Mouse (Mus musculus) adrenal gland, adult 18-20 months (tissue): ENCODE measurements around the gene Adh5. TPM values are rescaled to one million over a fixed set of nuclear protein-coding genes. Genes with fewer than 3 reads are reported as not detected.
"Not testable (repeated sequence)": the region's sequence is repeated elsewhere in the genome, so short reads cannot be mapped to it uniquely, and the experiment has no call there.

Experiments
- DNase-seq, 2 experiments: peaks; one replicate each; pipeline ENCODE4 v3.0.0; 2021 to 2022; ENCODE audit warnings: low spot score in 2 of 2
- total RNA-seq, 2 experiments: library from RNA; stranded (reverse); gene quantifications; 1 replicate in 1 of 2; 2 replicates in 1 of 2; pipeline ENCODE4 v1.2.3; 2021

The Adh5 gene
- total RNA-seq, 2 experiments from 2014 or later: 139 to 209 TPM

DNA sequence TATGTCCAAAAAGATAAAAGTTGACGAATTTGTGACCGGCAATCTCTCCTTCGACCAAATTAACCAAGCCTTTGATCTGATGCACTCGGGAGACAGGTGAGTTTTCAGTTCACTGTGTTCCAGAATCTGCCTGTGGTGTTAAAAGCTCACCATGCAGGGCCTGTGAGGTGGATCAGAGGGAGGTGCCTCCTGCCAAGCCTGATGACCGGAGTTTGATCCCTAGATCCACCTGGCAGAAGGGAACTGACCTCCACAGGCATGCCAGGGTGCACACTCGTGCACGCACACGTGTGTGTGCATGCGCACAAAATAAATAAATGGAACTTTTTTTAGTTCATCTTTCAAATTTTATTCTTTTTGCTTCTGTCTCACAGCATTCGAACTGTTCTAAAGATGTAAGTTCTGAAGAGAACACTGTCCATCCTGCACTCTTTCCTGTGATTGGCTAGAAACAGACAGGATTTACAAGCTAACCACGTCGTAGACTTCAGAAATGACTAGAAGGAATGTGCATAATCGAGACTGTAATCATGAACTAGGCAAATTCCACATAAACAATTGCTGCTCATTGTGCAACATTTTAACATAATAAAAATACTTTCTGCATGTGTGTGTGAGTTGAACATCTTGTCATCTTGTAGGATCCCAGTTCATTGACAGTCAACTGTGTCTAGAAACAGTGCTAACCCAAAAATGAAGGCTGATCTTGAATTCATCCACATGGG, 12.0 kb downstream of the Adh5 start:
- DNase-seq: no peak

DNA sequence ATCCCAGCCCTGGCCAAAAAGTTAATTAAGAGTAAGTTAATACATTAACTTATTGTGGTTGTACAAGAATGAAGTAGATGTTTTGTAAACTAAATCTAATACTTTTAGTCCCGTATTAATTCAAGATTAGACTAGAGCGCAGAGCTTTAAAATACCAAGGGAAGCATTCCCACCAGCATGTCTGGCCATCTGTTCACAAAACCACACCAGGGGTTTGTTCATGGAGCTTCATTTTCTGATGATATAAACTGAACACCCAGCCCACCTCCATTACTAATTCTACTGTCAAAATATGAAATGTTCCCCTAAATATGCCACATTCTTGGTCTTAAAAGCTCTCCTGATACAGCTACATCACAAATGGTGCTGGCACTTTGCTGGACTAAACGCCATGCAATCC, 15.5 kb downstream of the Adh5 start:
- no peak for DNase-seq

GRCm38 (mm10) chr3:138460260-138460659, 17.4 kb downstream of the Adh5 start:
- no peak for DNase-seq

GRCm38 (mm10) chr3:138461832-138462231, 18.9 kb downstream of the Adh5 start:
- no peak for DNase-seq

GRCm38 (mm10) chr3:138463137-138463536, 20.2 kb downstream of the Adh5 start:
- no peak for DNase-seq

DNA sequence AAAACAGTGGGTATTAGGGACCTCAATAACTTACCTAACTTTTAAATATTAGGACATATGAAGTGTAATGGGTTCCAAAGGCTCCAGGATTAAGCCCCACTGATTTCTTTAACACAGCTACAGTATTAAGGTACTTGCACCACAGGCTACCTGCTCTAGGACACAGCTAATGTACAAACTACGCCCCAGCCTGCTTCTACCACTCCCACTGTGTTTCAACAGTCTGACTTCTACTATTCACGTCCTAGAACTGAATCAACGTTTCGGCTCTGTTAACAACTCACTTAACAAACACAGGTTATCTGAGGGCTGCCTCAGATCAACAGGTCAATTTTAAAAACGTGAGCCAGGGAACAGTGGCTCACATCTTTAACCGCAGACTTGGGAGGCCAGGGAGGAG, 20.9 kb downstream of the Adh5 start:
- DNase-seq: no peak

DNA sequence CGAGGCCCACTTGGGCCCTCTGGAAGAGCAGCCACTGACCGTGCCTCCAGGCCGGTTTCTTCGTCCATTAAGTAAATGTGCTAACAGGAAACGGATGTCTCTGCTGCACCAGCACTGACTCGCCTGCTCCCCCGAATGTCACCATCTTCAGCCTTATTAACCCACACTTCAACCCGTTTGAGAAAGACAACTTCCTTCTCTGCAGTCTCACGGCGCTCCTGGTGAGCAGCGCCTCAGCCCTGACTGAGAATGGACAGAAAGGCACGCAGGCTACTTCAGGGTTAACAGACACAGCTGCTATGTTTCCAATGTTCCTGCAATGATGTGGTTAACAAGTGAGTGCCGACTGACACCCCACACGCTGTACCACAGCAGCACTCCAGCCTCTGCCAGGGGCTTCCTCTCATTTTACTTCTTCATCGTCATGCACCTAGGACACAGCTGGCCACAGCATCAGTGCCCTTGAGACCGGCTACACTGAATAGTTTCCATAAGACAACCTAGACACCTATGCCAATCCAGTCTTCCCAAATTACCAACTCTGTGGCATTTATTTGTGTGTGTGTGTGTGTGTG, 21.8 kb downstream of the Adh5 start:
- DNase-seq: no peak

- DNase-seq: not testable (repeated sequence)
These were observed 23.8 kb downstream of the Adh5 start for GRCm38 (mm10) chr3:138466656-138467055.

DNA sequence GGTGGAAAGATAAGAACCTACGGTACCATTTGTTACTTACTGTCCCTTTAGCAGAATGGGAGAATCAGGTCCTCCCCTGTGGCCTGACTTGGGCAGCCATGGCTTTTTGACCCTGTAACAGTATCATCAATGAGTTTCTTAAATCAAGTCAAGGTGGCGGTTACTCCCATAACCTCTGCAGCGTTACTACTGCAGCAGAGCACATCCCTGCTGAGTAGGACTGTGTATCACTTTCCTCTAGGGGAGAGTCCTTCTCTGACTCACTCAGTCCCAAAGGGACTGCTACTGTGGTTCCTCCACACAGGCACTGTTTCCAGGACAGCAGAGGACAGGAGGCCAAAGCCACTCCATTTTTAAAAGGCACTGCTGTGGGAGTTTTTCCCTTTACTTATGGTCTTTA, 28.2 kb downstream of the Adh5 start:
- no peak for DNase-seq

DNA sequence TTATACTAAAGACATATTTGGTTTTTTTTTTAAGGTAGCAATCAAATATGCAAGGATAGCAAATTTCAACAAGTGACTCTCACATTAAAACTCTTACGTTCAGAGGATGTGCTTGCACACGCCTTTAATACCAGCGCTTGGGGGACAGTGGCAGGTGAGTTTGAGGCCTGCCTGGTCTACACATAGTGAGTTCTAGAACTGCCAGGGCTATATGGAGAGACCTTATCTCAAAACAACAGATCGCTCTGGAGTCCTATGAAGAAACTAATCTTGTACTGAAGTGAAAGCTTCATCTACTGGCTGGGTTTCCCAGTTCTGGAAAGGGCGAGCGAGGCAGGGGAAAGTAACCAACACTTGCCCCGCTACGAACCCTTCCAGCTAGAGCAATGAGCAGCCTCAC, 36.6 kb downstream of the Adh5 start:
- no peak for DNase-seq

DNA sequence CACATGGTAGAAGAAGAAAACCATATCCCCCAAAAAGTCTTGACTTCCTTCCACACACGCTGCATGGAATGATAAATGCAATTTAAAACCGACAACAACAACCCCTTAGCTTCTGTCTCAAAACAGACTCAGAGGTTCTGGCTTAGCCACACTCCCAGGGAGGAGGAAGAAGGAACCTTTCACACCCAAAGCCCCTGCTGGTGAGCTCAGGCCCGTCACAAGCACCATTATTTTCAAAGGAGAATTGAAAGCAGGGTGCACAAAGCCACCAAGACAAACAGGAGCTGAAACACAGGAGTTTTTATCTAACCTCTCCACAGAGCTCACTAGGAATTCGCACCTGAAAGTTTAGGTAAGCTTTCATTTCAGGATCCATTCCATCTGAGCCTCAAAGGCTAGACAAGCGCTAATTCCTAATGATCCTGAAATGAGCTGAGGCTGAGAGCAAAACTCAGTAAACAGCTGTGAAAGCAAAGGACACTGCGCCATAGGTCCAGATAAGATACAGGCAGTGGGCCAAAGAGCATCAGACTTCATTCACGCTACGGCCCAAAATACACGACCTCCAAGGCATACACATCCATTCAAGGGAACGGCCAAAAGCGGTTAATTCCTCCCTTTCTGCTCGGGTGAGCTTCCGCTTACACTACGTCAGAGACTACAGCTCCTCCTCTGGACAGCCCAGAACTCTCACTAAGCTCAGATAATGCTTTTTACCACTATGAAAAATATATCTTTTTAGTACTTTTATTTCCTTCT, 38.8 kb downstream of the Adh5 start:
- no peak for DNase-seq

DNA sequence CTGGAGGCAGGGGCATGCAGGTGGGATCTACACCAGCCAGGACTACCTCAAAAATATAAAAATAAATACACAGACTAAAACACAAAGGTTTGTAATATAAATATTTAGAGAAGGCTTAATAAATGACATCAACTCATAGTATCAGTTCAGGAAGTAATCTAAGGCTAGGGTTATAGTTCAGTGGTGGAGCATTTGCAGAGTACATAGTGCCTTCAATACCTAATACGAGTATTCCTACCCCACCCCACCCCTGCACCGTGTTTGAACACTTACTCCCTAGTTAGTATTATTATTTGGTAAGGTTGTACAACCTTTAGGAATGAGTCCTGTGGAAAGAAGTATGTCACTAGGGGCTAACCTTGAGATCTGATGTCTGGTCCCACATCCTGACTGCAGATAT, 40.3 kb downstream of the Adh5 start:
- no peak for DNase-seq

DNA sequence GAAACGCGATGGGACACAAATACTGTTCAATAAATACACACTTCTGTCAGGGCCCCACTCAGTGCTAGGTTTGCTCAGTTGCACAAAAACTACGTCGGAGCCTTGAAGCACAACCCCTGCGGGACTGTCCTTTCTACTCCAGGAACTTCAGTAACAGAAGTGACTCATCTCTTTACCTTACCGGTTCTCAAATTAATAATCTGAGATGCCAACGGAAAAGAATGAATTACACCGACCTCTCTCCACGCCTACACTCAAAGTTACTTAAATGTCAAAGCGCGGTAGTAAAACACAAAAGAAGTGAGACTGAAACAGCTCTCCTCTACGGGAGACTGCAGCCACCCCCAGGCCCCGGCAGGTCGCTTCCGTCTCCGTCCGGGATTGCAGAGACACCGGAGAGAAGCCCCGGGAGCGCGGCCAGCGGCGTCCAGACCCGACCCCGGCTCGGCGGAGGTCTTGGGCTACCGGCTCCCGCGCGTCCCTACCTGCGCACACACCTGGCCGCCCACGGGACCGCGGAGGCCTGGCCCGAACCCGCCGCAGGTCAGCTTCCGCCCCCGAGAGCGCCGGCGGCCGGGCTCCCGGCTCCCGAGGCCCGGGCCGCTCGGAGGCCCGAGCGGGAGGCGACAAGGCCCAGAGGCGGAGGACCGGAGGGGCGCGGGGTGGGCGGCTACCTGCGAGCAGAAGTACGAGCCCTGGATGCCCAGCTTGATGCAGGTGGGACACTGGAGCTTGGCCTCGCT, 45.9 kb downstream of the Adh5 start:
- no peak for DNase-seq

- peak; percentile 98 to 99 for DNase-seq
These were observed 46.6 kb downstream of the Adh5 start, which contains the start of gene Metap1 for GRCm38 (mm10) chr3:138489327-138490033. Gene Metap1, minus strand, starts transcription at chr3:138489515.

DNA sequence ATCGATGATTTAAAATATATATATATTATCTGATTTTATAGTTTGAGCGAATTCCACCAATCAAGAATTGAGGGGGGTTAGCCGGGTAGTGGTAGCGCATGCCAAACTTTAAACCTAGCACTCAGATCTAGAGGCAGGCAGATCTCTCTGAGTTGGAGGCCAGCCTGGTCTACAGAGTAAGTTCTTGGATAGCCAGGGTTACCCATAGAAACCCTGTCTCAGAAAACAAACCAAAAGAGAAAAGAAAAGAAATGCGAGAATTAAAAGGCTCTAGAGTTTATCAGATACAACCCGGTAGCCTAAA, 47.1 kb downstream of the Adh5 start:
- DNase-seq: no peak

DNA sequence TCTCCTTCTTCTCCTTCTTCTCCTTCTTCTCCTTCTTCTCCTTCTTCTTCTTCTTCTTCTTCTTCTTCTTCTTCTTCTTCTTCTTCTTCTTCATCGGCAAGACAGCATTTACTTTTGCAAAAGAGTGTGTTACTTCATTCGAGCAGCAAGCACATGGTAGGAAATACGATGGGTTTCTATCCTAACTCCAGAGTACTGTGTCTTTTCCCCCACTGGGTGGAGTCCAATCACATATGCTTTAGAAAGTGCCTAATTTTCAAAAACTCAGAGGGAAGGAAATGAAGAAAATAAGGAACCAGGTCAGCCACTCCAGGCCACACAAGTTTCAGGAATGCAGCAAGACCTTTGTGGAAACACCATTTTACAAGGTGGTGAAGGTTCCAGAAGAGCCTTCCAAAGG, 50.8 kb downstream of the Adh5 start:
- DNase-seq: no peak

DNA sequence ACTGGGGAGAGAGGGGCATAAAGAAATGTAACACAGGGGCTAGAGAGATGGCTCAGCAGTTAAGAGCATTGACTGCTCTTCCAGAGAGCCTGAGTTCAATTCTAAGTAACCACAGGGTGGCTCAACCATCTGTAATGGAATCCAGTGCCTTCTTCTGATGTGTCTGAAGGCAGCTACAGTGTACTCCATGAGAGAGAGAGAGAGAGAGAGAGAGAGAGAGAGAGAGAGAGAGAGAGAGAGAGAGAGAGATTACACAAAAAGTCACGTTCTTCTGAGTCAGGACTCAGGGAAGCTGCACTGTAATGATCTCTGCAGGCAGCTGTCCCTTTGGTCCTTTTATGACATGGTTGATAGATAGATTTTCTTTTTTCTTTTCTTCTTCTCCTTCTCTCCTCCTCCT, 51.7 kb downstream of the Adh5 start:
- DNase-seq: no peak

DNA sequence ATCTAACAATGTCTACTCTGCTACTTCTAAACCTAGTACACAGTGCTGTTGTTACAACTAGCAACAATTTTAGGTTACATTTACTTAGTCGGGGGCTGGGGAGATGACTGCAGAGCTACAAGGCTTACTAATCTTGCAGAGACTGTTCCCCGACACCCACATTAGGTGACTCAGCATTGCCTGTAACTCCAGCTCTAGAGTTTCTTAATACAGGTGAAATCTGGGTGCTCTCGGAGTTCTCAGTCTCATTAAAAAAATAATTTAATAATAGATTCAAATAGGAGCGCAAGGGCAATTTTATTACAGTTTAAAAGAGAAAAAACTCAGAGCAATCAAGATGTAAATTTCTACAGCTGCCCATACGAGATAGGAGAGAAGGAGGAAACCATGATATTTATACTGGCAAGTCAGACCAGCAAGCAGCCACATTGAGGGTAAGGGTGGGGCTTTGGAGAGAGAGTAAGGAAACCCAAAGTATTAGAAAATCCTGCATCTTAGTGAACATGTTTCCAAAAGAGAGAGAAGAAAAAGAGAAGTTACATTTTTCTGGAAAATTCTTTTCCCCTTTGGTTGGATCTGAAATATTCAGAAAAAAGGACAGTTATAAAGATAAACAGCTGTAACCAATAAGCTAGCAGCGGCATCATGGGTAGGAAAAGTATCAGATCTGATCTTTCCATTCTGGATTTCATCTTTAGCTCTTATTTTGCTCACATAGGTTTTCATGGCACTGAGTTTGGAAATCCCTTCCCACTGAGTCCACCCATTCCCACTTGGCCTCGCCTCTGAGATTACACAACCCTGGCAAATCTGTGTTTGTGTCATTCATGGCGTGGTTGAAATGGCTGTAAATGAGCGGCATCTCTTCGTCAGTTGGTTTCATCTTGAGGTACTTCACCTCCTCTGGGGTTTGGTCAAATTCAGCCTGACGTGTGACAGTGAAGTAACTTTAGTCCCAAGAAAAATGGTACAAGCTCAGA, 52.6 kb downstream of the Adh5 start:
- DNase-seq: no peak

- DNase-seq: no peak
These were observed 55.8 kb downstream of the Adh5 start for GRCm38 (mm10) chr3:138498731-138499130.
